Mouse (Mus musculus): ENCODE measurements around the gene Rnf157.

DNA sequence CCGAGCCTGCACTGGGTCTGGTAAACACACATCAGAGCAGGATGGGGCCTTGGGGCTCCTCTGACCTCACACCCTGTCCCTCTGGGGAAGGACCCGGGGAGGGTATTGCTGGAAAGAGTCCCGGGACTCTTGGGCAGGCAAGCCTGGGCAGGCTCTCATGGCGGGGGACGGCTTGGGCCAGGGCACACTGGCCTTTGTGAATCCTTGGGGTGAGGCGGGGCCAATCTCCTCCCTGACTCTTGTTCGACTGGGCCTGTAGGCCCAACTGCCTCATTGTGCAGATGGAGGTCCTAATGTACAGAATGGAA is 82.7 kb downstream of the Rnf157 start:
- TF ChIP-seq POLR2A (IDR thresholded peaks at IDR 0.05; ENCODE audit: borderline replicate concordance, extremely low read depth, low read depth, low read length): no peak
- no peak for TF ChIP-seq CTCF (IDR thresholded peaks at IDR 0.05; ENCODE audit: insufficient read depth, low read length)

Data from lung, adult 2 months (tissue).